Mouse (Mus musculus) thymus, postnatal 14 days (tissue): ENCODE measurements around the gene Mrgprb8.
"Not testable (repeated sequence)": the region's sequence is repeated elsewhere in the genome, so short reads cannot be mapped to it uniquely, and the experiment has no call there.

Experiments
- DNase-seq: peaks from one replicate; pipeline ENCODE4 v3.0.0; 2021

The Mrgprb8 gene

GRCm38 (mm10) chr7:48388226-48388625, at the start of gene Mrgprb8:
Gene Mrgprb8 (plus strand): TSS chr7:48388526.
- no peak for DNase-seq

DNA sequence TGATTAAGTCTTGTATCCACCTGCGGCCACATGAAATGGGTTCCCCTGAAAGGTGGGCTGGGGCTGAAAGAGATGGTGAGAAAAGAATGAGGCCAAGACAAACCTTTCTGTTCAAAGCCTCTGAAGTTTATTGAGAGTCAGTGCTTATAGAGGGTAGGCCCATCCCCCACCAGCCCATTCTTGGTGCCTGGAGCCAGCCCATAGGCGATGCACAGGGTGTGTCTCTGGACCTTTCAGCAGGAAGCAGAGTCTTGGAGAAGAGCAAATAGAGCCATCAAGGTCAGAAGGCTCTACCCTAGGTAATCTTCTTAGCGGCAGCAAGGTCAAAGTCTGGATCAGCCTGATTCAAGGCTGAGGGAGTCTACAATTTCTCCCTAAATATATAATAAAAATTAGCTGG, 47.6 kb downstream of the Mrgprb8 start:
- DNase-seq: not testable (repeated sequence)

DNA sequence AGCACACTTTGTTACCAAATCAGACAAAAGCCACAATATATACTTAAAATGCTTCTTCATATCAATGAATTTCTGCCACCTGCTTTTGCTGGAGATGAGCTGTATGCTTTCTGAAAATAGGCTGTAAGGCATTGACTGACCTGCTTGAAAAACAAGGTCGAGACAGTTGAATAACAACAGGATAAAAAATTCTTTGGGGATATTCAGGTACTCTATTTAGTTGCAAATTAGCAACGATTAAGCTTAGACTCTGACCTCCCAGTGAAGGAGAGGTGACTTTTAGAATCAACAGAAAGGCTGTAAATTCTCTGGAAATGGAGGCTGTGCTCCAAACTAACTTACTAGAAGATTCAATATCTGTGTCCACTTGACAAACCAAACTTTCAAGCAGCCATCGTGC, 48.3 kb downstream of the Mrgprb8 start:
- no peak for DNase-seq
